Mouse (Mus musculus): ENCODE measurements around the gene Erich3. TPM values are rescaled to one million over a fixed set of nuclear protein-coding genes. Genes with fewer than 3 reads are reported as not detected.

Erich3 gene
- polyA plus RNA-seq, 1 experiment: 0.02 TPM

GRCm38 (mm10) chr3:154671013-154671412 is 7.4 kb downstream of the Erich3 start:
- no peak for TF ChIP-seq CTCF (IDR thresholded peaks at IDR 0.05; ENCODE audit: extremely low read depth, insufficient read depth, insufficient read length, insufficient replicate concordance)
- no peak for TF ChIP-seq POLR2A (IDR thresholded peaks at IDR 0.05; ENCODE audit: low read depth, low read length)

GRCm38 (mm10) chr3:154673326-154673725 is 9.7 kb downstream of the Erich3 start:
- TF ChIP-seq CTCF (IDR thresholded peaks at IDR 0.05; ENCODE audit: extremely low read depth, insufficient read depth, insufficient read length, insufficient replicate concordance) (no peak), POLR2A (IDR thresholded peaks at IDR 0.05; ENCODE audit: low read depth, low read length) (no peak)
- H3K36me3 ChIP-seq (ENCODE audit: control insufficient read depth, insufficient read depth, low read length): no peaks in the 10 kb centered on the region
- no peaks in the 10 kb centered on the region for H3K4me1 ChIP-seq (ENCODE audit: control insufficient read depth, insufficient read depth, insufficient read length)
- no peak overlapping the region for H3K27ac ChIP-seq (ENCODE audit: insufficient read depth, low read length)
- WGBS: 62% methylated on average over 8 of the region's 8 CpGs
- H3K27me3 ChIP-seq (ENCODE audit: control insufficient read depth, insufficient read depth, low read length): no peaks in the 10 kb centered on the region
- H3K4me3 ChIP-seq (ENCODE audit: extremely low read depth, insufficient read depth, insufficient read length): no peak overlapping the region
- no peak for DNase-seq (ENCODE audit: low read depth in 1 of 2, low spot score in 2 of 2)

More at GRCm38 (mm10) chr3:154671013-154671412, 7.4 kb downstream of the Erich3 start:
- no peaks in the 10 kb centered on the region for H3K4me1 ChIP-seq (ENCODE audit: control insufficient read depth, insufficient read depth, insufficient read length)
- no peak for DNase-seq (ENCODE audit: low read depth in 1 of 2, low spot score in 2 of 2)
- no peaks in the 10 kb centered on the region for H3K27me3 ChIP-seq (ENCODE audit: control insufficient read depth, insufficient read depth, low read length)
- no peaks in the 10 kb centered on the region for H3K36me3 ChIP-seq (ENCODE audit: control insufficient read depth, insufficient read depth, low read length)
- 68% methylated on average over 5 of the region's 5 CpGs for WGBS
- no peak overlapping the region for H3K4me3 ChIP-seq (ENCODE audit: extremely low read depth, insufficient read depth, insufficient read length)
- no peak overlapping the region for H3K27ac ChIP-seq (ENCODE audit: insufficient read depth, low read length)

GRCm38 (mm10) chr3:154682570-154682969 is 18.9 kb downstream of the Erich3 start:
- WGBS: 80% methylated on average over 2 of the region's 2 CpGs
- no peak overlapping the region for H3K4me3 ChIP-seq (ENCODE audit: extremely low read depth, insufficient read depth, insufficient read length)
- no peaks in the 10 kb centered on the region for H3K27me3 ChIP-seq (ENCODE audit: control insufficient read depth, insufficient read depth, low read length)
- TF ChIP-seq POLR2A (IDR thresholded peaks at IDR 0.05; ENCODE audit: low read depth, low read length) (no peak), CTCF (IDR thresholded peaks at IDR 0.05; ENCODE audit: extremely low read depth, insufficient read depth, insufficient read length, insufficient replicate concordance) (no peak)
- H3K36me3 ChIP-seq (ENCODE audit: control insufficient read depth, insufficient read depth, low read length): no peaks in the 10 kb centered on the region
- no peak overlapping the region for H3K27ac ChIP-seq (ENCODE audit: insufficient read depth, low read length)
- no peak for DNase-seq (ENCODE audit: low read depth in 1 of 2, low spot score in 2 of 2)
- no peaks in the 10 kb centered on the region for H3K4me1 ChIP-seq (ENCODE audit: control insufficient read depth, insufficient read depth, insufficient read length)

DNA sequence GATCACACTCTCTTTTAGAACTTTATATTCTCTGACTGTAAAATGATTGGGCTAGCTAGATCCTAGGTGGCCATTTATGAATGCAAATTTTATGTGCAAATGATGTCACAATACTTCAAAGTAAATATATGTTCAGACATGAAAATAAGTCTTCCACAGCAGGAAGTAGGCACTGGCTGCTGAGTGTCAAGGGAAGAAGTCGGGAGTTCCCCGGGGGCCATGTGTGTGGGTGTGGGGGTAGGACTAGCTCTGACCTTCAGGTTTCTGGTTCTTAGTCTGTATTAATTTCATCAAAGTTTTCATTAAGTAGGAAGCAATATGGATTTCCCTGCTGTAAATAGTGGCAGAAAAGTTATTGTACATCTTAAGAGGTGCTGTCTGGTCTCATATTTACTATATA is 20.0 kb downstream of the Erich3 start:
- H3K36me3 ChIP-seq (ENCODE audit: control insufficient read depth, insufficient read depth, low read length): no peaks in the 10 kb centered on the region
- H3K27me3 ChIP-seq (ENCODE audit: control insufficient read depth, insufficient read depth, low read length): no peaks in the 10 kb centered on the region
- no peak overlapping the region for H3K4me3 ChIP-seq (ENCODE audit: extremely low read depth, insufficient read depth, insufficient read length)
- DNase-seq (ENCODE audit: low read depth in 1 of 2, low spot score in 2 of 2): no peak
- TF ChIP-seq CTCF (IDR thresholded peaks at IDR 0.05; ENCODE audit: extremely low read depth, insufficient read depth, insufficient read length, insufficient replicate concordance) (no peak), POLR2A (IDR thresholded peaks at IDR 0.05; ENCODE audit: low read depth, low read length) (no peak)
- H3K27ac ChIP-seq (ENCODE audit: insufficient read depth, low read length): no peak overlapping the region
- WGBS: 80% methylated on average over 2 of the region's 2 CpGs
- H3K4me1 ChIP-seq (ENCODE audit: control insufficient read depth, insufficient read depth, insufficient read length): no peaks in the 10 kb centered on the region

- H3K4me3 ChIP-seq (ENCODE audit: extremely low read depth, insufficient read depth, insufficient read length): no peak overlapping the region
- no peak overlapping the region for H3K27ac ChIP-seq (ENCODE audit: insufficient read depth, low read length)
- H3K4me1 ChIP-seq (ENCODE audit: control insufficient read depth, insufficient read depth, insufficient read length): no peaks in the 10 kb centered on the region
- no peaks in the 10 kb centered on the region for H3K27me3 ChIP-seq (ENCODE audit: control insufficient read depth, insufficient read depth, low read length)
- no peak for DNase-seq (ENCODE audit: low read depth in 1 of 2, low spot score in 2 of 2)
- no peaks in the 10 kb centered on the region for H3K36me3 ChIP-seq (ENCODE audit: control insufficient read depth, insufficient read depth, low read length)
- TF ChIP-seq POLR2A (IDR thresholded peaks at IDR 0.05; ENCODE audit: low read depth, low read length): no peak
- no peak for TF ChIP-seq CTCF (IDR thresholded peaks at IDR 0.05; ENCODE audit: extremely low read depth, insufficient read depth, insufficient read length, insufficient replicate concordance)
Measured at GRCm38 (mm10) chr3:154690260-154690659, 26.6 kb downstream of the Erich3 start.

DNA sequence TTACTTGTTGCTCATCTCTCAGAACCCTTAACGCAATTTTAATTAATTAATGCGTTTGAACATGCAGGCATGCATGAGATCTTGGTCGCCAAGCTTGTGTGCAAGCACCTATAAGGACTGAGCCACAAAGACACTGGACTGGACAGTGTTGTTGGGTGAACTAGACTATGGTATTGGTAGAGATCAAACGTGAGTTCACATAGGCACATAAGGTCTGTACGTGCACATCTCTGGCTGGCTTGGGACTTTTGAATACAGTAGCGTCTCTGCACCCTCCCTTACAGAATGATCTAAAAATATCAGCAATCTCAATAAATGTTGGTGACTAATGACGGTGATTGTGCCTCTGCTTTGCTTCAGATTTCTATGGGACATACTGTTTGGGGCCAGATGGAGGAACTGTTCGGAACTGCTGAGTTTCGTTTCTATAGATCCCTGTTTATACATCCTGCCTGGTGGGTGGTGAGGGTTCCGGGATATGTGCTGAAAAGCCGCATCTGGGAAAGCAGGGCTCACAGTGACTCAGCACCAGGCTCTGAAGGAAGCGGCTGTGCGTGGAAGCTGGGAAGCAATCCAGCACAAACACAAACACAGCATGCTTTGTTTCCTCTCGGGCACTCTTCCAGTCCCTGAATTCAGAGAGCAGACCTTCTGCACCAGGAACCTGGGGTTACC is 28.4 kb downstream of the Erich3 start:
- no peak for TF ChIP-seq CTCF (IDR thresholded peaks at IDR 0.05; ENCODE audit: extremely low read depth, insufficient read depth, insufficient read length, insufficient replicate concordance)
- TF ChIP-seq POLR2A (IDR thresholded peaks at IDR 0.05; ENCODE audit: low read depth, low read length): no peak

DNA sequence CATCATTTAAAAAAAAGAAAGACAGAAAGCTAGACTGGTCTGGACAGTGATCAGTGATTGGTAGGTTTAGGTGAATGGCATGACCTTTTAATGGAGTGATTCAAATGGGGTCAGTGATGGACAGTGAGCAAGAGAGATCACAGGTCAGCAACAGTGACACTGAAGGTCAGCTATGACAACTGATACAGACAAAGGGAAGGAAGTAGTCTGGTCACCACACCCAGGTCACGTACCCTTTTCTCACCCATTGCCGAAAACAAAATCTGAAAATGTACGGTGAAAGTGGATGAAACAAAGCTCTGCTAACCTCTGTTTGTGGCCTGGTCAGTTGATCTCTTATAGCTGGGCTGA is 28.9 kb downstream of the Erich3 start:
- no peaks in the 10 kb centered on the region for H3K36me3 ChIP-seq (ENCODE audit: control insufficient read depth, insufficient read depth, low read length)
- no peak for DNase-seq (ENCODE audit: low read depth in 1 of 2, low spot score in 2 of 2)
- H3K27ac ChIP-seq (ENCODE audit: insufficient read depth, low read length): no peak overlapping the region
- H3K4me3 ChIP-seq (ENCODE audit: extremely low read depth, insufficient read depth, insufficient read length): no peak overlapping the region
- TF ChIP-seq POLR2A (IDR thresholded peaks at IDR 0.05; ENCODE audit: low read depth, low read length): no peak
- no peak for TF ChIP-seq CTCF (IDR thresholded peaks at IDR 0.05; ENCODE audit: extremely low read depth, insufficient read depth, insufficient read length, insufficient replicate concordance)
- H3K4me1 ChIP-seq (ENCODE audit: control insufficient read depth, insufficient read depth, insufficient read length): no peaks in the 10 kb centered on the region
- H3K27me3 ChIP-seq (ENCODE audit: control insufficient read depth, insufficient read depth, low read length): no peaks in the 10 kb centered on the region
- WGBS: 59% methylated on average over 3 of the region's 3 CpGs

More for the DNA sequence above, 28.4 kb downstream of the Erich3 start:
- no peaks in the 10 kb centered on the region for H3K36me3 ChIP-seq (ENCODE audit: control insufficient read depth, insufficient read depth, low read length)
- H3K4me1 ChIP-seq (ENCODE audit: control insufficient read depth, insufficient read depth, insufficient read length): no peaks in the 10 kb centered on the region
- DNase-seq (ENCODE audit: low read depth in 1 of 2, low spot score in 2 of 2): no peak
- WGBS: 37% methylated on average over 14 of the region's 14 CpGs
- H3K4me3 ChIP-seq (ENCODE audit: extremely low read depth, insufficient read depth, insufficient read length): no peak overlapping the region
- H3K27ac ChIP-seq (ENCODE audit: insufficient read depth, low read length): no peak overlapping the region
- no peaks in the 10 kb centered on the region for H3K27me3 ChIP-seq (ENCODE audit: control insufficient read depth, insufficient read depth, low read length)
